Mouse (Mus musculus): ENCODE measurements around the gene Tnrc18. TPM values are rescaled to one million over a fixed set of nuclear protein-coding genes. Genes with fewer than 3 reads are reported as not detected.

The Tnrc18 gene
- total and polyA plus RNA-seq, 2 experiments from 2014 or later: 23.4 to 116 TPM

GRCm38 (mm10) chr5:142767937-142768336, 49.5 kb downstream of the Tnrc18 start:
- H3K9ac ChIP-seq: no peak overlapping the region
- H3K9me3 ChIP-seq (ENCODE audit: low read length): no peaks in the 10 kb centered on the region
- TF ChIP-seq CTCF (IDR thresholded peaks at IDR 0.05; ENCODE audit: low read depth): peak; percentile 83
- peak overlapping the region; percentile 85 for H3K27ac ChIP-seq (ENCODE audit: low read depth, low read length)
- peaks cover 12% of the 10 kb centered on the region; the same call in 1 of the 2 replicates for H3K4me1 ChIP-seq (ENCODE audit: insufficient read depth)
- 9% methylated on average over 7 of the region's 7 CpGs for WGBS
- H3K36me3 ChIP-seq (ENCODE audit: insufficient read depth): peaks cover 72% of the 10 kb centered on the region
- no peaks in the 10 kb centered on the region for H3K27me3 ChIP-seq (ENCODE audit: insufficient read depth, low read length)
- peak; percentile 79 for ATAC-seq
- H3K4me2 ChIP-seq (ENCODE audit: low read depth): no peak overlapping the region
- DNase-seq: peak; percentile 90
- H3K4me3 ChIP-seq (ENCODE audit: low read depth, low read length): no peak overlapping the region

DNA sequence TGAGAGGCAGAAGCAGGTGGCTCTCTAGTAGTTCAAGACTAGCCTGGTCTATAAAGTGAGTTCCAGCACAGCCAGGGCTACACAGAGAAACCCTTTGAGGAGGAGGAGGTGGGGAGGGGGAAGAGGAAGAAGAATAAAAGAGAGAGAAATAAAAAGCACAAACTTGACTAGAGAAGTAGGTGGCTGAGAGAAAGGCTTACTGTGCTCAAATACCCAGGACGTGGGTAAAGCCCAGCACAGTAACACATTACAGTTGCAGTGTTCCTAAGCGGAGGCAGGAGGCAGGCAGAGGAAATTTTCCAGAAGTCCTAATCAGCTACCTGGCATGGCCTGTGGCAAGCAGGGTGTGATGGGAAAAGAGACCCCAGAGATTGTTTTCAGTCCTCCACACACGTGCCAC, 50.8 kb downstream of the Tnrc18 start:
- no peak overlapping the region for H3K4me3 ChIP-seq (ENCODE audit: low read depth, low read length)
- no peak for DNase-seq
- H3K4me1 ChIP-seq (ENCODE audit: insufficient read depth): peaks cover 16% of the 10 kb centered on the region; the same call in 1 of the 2 replicates
- H3K27ac ChIP-seq (ENCODE audit: low read depth, low read length): no peak overlapping the region
- TF ChIP-seq CTCF (IDR thresholded peaks at IDR 0.05; ENCODE audit: low read depth): no peak
- H3K27me3 ChIP-seq (ENCODE audit: insufficient read depth, low read length): no peaks in the 10 kb centered on the region
- H3K9ac ChIP-seq: no peak overlapping the region
- ATAC-seq: no peak
- no peaks in the 10 kb centered on the region for H3K9me3 ChIP-seq (ENCODE audit: low read length)
- H3K4me2 ChIP-seq (ENCODE audit: low read depth): no peak overlapping the region
- 66% methylated on average over 3 of the region's 3 CpGs for WGBS
- H3K36me3 ChIP-seq (ENCODE audit: insufficient read depth): peaks cover 64% of the 10 kb centered on the region

DNA sequence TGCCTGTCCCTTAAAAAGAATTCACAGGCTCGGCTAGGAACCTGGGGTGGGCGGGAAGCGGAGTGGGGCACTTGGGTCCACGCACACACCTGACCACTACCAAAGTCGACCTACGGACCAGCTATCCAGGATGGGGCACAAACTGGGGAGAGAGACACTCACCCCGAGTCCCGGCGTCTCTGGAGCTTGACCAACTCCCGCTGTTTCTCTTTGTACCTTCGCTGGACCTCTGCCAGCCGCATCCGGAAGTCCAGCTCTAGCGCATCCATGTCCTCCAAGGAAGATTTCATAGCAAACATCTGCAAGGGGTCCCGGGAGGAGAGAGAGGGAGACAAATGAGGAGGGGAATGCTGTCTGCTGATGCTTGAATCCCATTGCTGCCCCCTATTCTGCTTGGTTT, 52.6 kb downstream of the Tnrc18 start:
- WGBS: 53% methylated on average over 15 of the region's 15 CpGs
- ATAC-seq (no peak), DNase-seq (no peak)
- TF ChIP-seq CTCF (IDR thresholded peaks at IDR 0.05; ENCODE audit: low read depth): no peak
- Histone ChIP-seq H3K9me3 (ENCODE audit: low read length) (no peaks in the 10 kb centered on the region), H3K4me3 (ENCODE audit: low read depth, low read length) (no peak overlapping the region), H3K4me1 (ENCODE audit: insufficient read depth) (peaks cover 24% of the 10 kb centered on the region; the same call in 1 of the 2 replicates), H3K27ac (ENCODE audit: low read depth, low read length) (no peak overlapping the region), H3K9ac (no peak overlapping the region), H3K36me3 (ENCODE audit: insufficient read depth) (peaks cover 61% of the 10 kb centered on the region), H3K4me2 (ENCODE audit: low read depth) (no peak overlapping the region), H3K27me3 (ENCODE audit: insufficient read depth, low read length) (no peaks in the 10 kb centered on the region)

DNA sequence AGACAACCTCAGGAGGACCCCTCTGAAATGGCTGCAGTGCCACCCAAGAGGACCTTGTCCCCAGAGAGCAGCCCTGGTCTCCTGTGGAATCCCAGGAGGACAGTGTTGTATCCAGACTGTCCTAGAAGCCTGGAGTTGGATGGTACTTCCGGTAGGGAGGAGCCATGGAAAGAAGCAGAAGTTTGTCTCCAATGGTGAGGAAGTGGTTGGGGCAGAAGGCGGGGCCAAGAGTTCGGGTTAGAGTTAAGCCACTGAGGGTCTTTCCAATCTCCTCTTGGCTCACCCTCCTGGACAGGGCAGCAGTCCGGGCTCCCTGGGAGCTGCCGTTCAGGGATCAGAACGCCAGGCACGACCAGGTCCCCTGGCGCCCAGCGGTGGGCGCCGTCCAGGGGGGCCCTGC, 53.2 kb downstream of the Tnrc18 start:
- WGBS: 37% methylated on average over 11 of the region's 11 CpGs
- peaks cover 24% of the 10 kb centered on the region; the same call in 1 of the 2 replicates for H3K4me1 ChIP-seq (ENCODE audit: insufficient read depth)
- no peak for TF ChIP-seq CTCF (IDR thresholded peaks at IDR 0.05; ENCODE audit: low read depth)
- no peak overlapping the region for H3K9ac ChIP-seq
- H3K4me3 ChIP-seq (ENCODE audit: low read depth, low read length): no peak overlapping the region
- H3K36me3 ChIP-seq (ENCODE audit: insufficient read depth): peaks cover 61% of the 10 kb centered on the region
- H3K9me3 ChIP-seq (ENCODE audit: low read length): no peaks in the 10 kb centered on the region
- no peak for DNase-seq
- ATAC-seq: no peak
- H3K27ac ChIP-seq (ENCODE audit: low read depth, low read length): no peak overlapping the region
- no peak overlapping the region for H3K4me2 ChIP-seq (ENCODE audit: low read depth)
- no peaks in the 10 kb centered on the region for H3K27me3 ChIP-seq (ENCODE audit: insufficient read depth, low read length)

- Histone ChIP-seq H3K36me3 (ENCODE audit: insufficient read depth) (peaks cover 78% of the 10 kb centered on the region), H3K9ac (0 out of 2 replicates have a peak overlapping the region, but pooled peaks have one; percentile 25), H3K4me1 (ENCODE audit: insufficient read depth) (peaks cover 15% of the 10 kb centered on the region; the same call in 1 of the 2 replicates), H3K4me2 (ENCODE audit: low read depth) (peak overlapping the region; percentile 24; the same call in 1 of the 2 replicates), H3K4me3 (ENCODE audit: low read depth, low read length) (no peak overlapping the region), H3K9me3 (ENCODE audit: low read length) (no peaks in the 10 kb centered on the region), H3K27me3 (ENCODE audit: insufficient read depth, low read length) (no peaks in the 10 kb centered on the region), H3K27ac (ENCODE audit: low read depth, low read length) (peak overlapping the region; percentile 86)
- TF ChIP-seq CTCF (IDR thresholded peaks at IDR 0.05; ENCODE audit: low read depth): no peak
- peak; percentile 15; the same call in 1 of the 2 replicates for ATAC-seq
- DNase-seq: peak; percentile 72
- WGBS: 35% methylated on average over 21 of the region's 21 CpGs
Observed at GRCm38 (mm10) chr5:142762082-142762807, 55.2 kb downstream of the Tnrc18 start.

DNA sequence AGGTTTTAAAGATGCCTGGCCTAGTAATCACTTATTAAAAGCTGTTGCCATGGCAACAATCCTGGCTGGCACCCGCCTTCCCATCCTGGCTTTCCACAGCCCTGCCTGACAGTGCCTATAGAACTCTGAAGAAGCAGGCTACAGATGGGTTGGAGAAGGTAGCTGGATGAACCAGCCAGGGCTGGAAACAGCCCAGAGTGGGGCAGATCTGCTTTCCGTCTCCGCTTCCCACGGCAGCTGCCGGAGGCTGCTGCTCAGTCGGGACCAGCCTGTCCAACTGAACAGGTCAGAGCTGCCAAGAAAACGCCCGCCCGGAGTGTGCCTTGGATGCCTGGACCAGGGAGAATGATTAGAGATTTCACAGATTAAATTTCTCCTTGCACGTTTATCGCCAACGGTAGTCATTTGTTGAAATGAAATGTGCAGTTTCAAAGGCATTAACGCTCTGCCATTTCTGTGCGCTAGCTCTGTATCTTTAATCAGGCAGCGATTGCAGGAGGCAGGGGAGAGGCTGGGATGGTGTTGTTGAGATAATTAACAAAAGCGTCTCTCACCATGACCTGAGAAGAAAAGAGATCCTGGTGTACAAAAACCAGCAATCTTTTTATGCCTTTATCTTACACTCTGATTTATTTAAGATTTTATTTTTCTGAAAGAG, 56.0 kb downstream of the Tnrc18 start:
- Histone ChIP-seq H3K9me3 (ENCODE audit: low read length) (no peaks in the 10 kb centered on the region), H3K27ac (ENCODE audit: low read depth, low read length) (peak overlapping the region; percentile 86), H3K27me3 (ENCODE audit: insufficient read depth, low read length) (no peaks in the 10 kb centered on the region), H3K9ac (peak overlapping the region; percentile 25), H3K36me3 (ENCODE audit: insufficient read depth) (peaks cover 79% of the 10 kb centered on the region), H3K4me1 (ENCODE audit: insufficient read depth) (peaks cover 15% of the 10 kb centered on the region; the same call in 1 of the 2 replicates), H3K4me3 (ENCODE audit: low read depth, low read length) (no peak overlapping the region), H3K4me2 (ENCODE audit: low read depth) (peak overlapping the region; percentile 24)
- peak; percentile 87 for ATAC-seq
- peak; percentile 93 for DNase-seq
- no peak for TF ChIP-seq CTCF (IDR thresholded peaks at IDR 0.05; ENCODE audit: low read depth)
- WGBS: 13% methylated on average over 16 of the region's 16 CpGs

GRCm38 (mm10) chr5:142759786-142760185, 57.7 kb downstream of the Tnrc18 start:
- TF ChIP-seq CTCF (IDR thresholded peaks at IDR 0.05; ENCODE audit: low read depth): no peak
- no peaks in the 10 kb centered on the region for H3K27me3 ChIP-seq (ENCODE audit: insufficient read depth, low read length)
- peaks cover 80% of the 10 kb centered on the region for H3K36me3 ChIP-seq (ENCODE audit: insufficient read depth)
- H3K4me3 ChIP-seq (ENCODE audit: low read depth, low read length): no peak overlapping the region
- H3K4me2 ChIP-seq (ENCODE audit: low read depth): no peak overlapping the region
- DNase-seq (no peak), ATAC-seq (no peak)
- WGBS: 58% methylated on average over 8 of the region's 8 CpGs
- H3K4me1 ChIP-seq (ENCODE audit: insufficient read depth): peaks cover 15% of the 10 kb centered on the region; the same call in 1 of the 2 replicates
- H3K27ac ChIP-seq (ENCODE audit: low read depth, low read length): peak overlapping the region; percentile 29
- no peak overlapping the region for H3K9ac ChIP-seq
- H3K9me3 ChIP-seq (ENCODE audit: low read length): no peaks in the 10 kb centered on the region
